Mouse (Mus musculus): ENCODE results near the gene Wdr47. TPM values are rescaled to one million over a fixed set of nuclear protein-coding genes. Genes with fewer than 3 reads are reported as not detected.
A peak's percentile ranks its signal among the peaks of the same experiment; 100 is the strongest.
"Not testable (repeated sequence)": the region's sequence is repeated elsewhere in the genome, so short reads cannot be mapped to it uniquely, and the experiment has no call there.

The Wdr47 gene
- polyA plus RNA-seq, 1 experiment from 2014 or later: 17.2 TPM

- no peaks in the 10 kb centered on the region for H3K9me3 ChIP-seq (replicated peaks; ENCODE audit: control insufficient read depth, low read length)
Measured at GRCm38 (mm10) chr3:108676616-108677015, 85.5 kb downstream of the Wdr47 start.

GRCm38 (mm10) chr3:108681004-108681403 lies 89.9 kb downstream of the Wdr47 start:
- H3K36me3 ChIP-seq (replicated peaks; ENCODE audit: control insufficient read depth, insufficient read depth, low read depth, low read length): peaks cover 18% of the 10 kb centered on the region
- H3K27ac ChIP-seq (replicated peaks; ENCODE audit: low read depth, low read length): no peak overlapping the region
- DNase-seq (ENCODE audit: low spot score): no peak
- no peak overlapping the region for H3K9ac ChIP-seq (replicated peaks; ENCODE audit: low read length)
- 87% methylated on average over 4 of the region's 4 CpGs for WGBS
- no peak overlapping the region for H3K4me2 ChIP-seq (ENCODE audit: low read depth, low read length)
- ATAC-seq (replicated peaks; ENCODE audit: insufficient number of reproducible peaks, low FRiP score, low TSS enrichment, low read depth): no peak
- no peak overlapping the region for H3K4me3 ChIP-seq (ENCODE audit: low read depth, low read length)
- H3K27me3 ChIP-seq (ENCODE audit: control insufficient read depth, insufficient read depth, low read length): no peaks in the 10 kb centered on the region
- no peaks in the 10 kb centered on the region for H3K4me1 ChIP-seq (ENCODE audit: control insufficient read depth, insufficient read depth, low read length)
- H3K9me3 ChIP-seq (replicated peaks; ENCODE audit: control insufficient read depth, low read length): no peaks in the 10 kb centered on the region

More at GRCm38 (mm10) chr3:108676616-108677015, 85.5 kb downstream of the Wdr47 start:
- ATAC-seq (replicated peaks; ENCODE audit: insufficient number of reproducible peaks, low FRiP score, low TSS enrichment, low read depth) (no peak), DNase-seq (ENCODE audit: low spot score) (no peak)
- H3K4me1 ChIP-seq (ENCODE audit: control insufficient read depth, insufficient read depth, low read length): no peaks in the 10 kb centered on the region
- H3K27me3 ChIP-seq (ENCODE audit: control insufficient read depth, insufficient read depth, low read length): no peaks in the 10 kb centered on the region
- 76% methylated on average over 4 of the region's 4 CpGs for WGBS
- no peak overlapping the region for H3K4me2 ChIP-seq (ENCODE audit: low read depth, low read length)
- no peak overlapping the region for H3K9ac ChIP-seq (replicated peaks; ENCODE audit: low read length)
- H3K36me3 ChIP-seq (replicated peaks; ENCODE audit: control insufficient read depth, insufficient read depth, low read depth, low read length): peaks cover 19% of the 10 kb centered on the region
- H3K27ac ChIP-seq (replicated peaks; ENCODE audit: low read depth, low read length): no peak overlapping the region
- H3K4me3 ChIP-seq (ENCODE audit: low read depth, low read length): no peak overlapping the region

- not testable (repeated sequence) for H3K9ac ChIP-seq (replicated peaks; ENCODE audit: low read length); H3K9me3 ChIP-seq (replicated peaks; ENCODE audit: control insufficient read depth, low read length); H3K4me2 ChIP-seq (ENCODE audit: low read depth, low read length); DNase-seq (ENCODE audit: low spot score); ATAC-seq (replicated peaks; ENCODE audit: insufficient number of reproducible peaks, low FRiP score, low TSS enrichment, low read depth); H3K4me3 ChIP-seq (ENCODE audit: low read depth, low read length); H3K27me3 ChIP-seq (ENCODE audit: control insufficient read depth, insufficient read depth, low read length); H3K27ac ChIP-seq (replicated peaks; ENCODE audit: low read depth, low read length); H3K4me1 ChIP-seq (ENCODE audit: control insufficient read depth, insufficient read depth, low read length)
- H3K36me3 ChIP-seq (replicated peaks; ENCODE audit: control insufficient read depth, insufficient read depth, low read depth, low read length): peaks cover 14% of the 10 kb centered on the region
- 91% methylated on average over 5 of the region's 5 CpGs for WGBS
Measured at GRCm38 (mm10) chr3:108683597-108683996, 92.5 kb downstream of the Wdr47 start.

- H3K27ac ChIP-seq (replicated peaks; ENCODE audit: low read depth, low read length): no peak overlapping the region
- H3K9ac ChIP-seq (replicated peaks; ENCODE audit: low read length): no peak overlapping the region
- H3K4me2 ChIP-seq (ENCODE audit: low read depth, low read length): no peak overlapping the region
- no peaks in the 10 kb centered on the region for H3K27me3 ChIP-seq (ENCODE audit: control insufficient read depth, insufficient read depth, low read length)
- no peak for ATAC-seq (replicated peaks; ENCODE audit: insufficient number of reproducible peaks, low FRiP score, low TSS enrichment, low read depth)
- H3K9me3 ChIP-seq (replicated peaks; ENCODE audit: control insufficient read depth, low read length): no peaks in the 10 kb centered on the region
- peaks cover 12% of the 10 kb centered on the region for H3K36me3 ChIP-seq (replicated peaks; ENCODE audit: control insufficient read depth, insufficient read depth, low read depth, low read length)
- no peaks in the 10 kb centered on the region for H3K4me1 ChIP-seq (ENCODE audit: control insufficient read depth, insufficient read depth, low read length)
- 93% methylated on average over 7 of the region's 7 CpGs for WGBS
- H3K4me3 ChIP-seq (ENCODE audit: low read depth, low read length): no peak overlapping the region
- DNase-seq (ENCODE audit: low spot score): no peak
Measured at GRCm38 (mm10) chr3:108685701-108686100, 94.6 kb downstream of the Wdr47 start.

- DNase-seq (ENCODE audit: low spot score) (no peak), ATAC-seq (replicated peaks; ENCODE audit: insufficient number of reproducible peaks, low FRiP score, low TSS enrichment, low read depth) (no peak)
- no peak overlapping the region for H3K4me3 ChIP-seq (ENCODE audit: low read depth, low read length)
- H3K4me2 ChIP-seq (ENCODE audit: low read depth, low read length): no peak overlapping the region
- no peak overlapping the region for H3K27ac ChIP-seq (replicated peaks; ENCODE audit: low read depth, low read length)
- WGBS: 67% methylated on average over 6 of the region's 6 CpGs
- no peaks in the 10 kb centered on the region for H3K4me1 ChIP-seq (ENCODE audit: control insufficient read depth, insufficient read depth, low read length)
- H3K27me3 ChIP-seq (ENCODE audit: control insufficient read depth, insufficient read depth, low read length): no peaks in the 10 kb centered on the region
- peaks cover 6% of the 10 kb centered on the region for H3K36me3 ChIP-seq (replicated peaks; ENCODE audit: control insufficient read depth, insufficient read depth, low read depth, low read length)
- H3K9me3 ChIP-seq (replicated peaks; ENCODE audit: control insufficient read depth, low read length): no peaks in the 10 kb centered on the region
- no peak overlapping the region for H3K9ac ChIP-seq (replicated peaks; ENCODE audit: low read length)
Measured at GRCm38 (mm10) chr3:108689015-108689441, 97.9 kb downstream of the Wdr47 start.

GRCm38 (mm10) chr3:108689446-108689845 lies 98.4 kb downstream of the Wdr47 start:
- H3K4me2 ChIP-seq (ENCODE audit: low read depth, low read length): no peak overlapping the region
- H3K9ac ChIP-seq (replicated peaks; ENCODE audit: low read length): no peak overlapping the region
- 76% methylated on average over 8 of the region's 8 CpGs for WGBS
- H3K4me1 ChIP-seq (ENCODE audit: control insufficient read depth, insufficient read depth, low read length): no peaks in the 10 kb centered on the region
- ATAC-seq (replicated peaks; ENCODE audit: insufficient number of reproducible peaks, low FRiP score, low TSS enrichment, low read depth): no peak
- no peak overlapping the region for H3K27ac ChIP-seq (replicated peaks; ENCODE audit: low read depth, low read length)
- H3K9me3 ChIP-seq (replicated peaks; ENCODE audit: control insufficient read depth, low read length): no peaks in the 10 kb centered on the region
- peak; percentile 8 for DNase-seq (ENCODE audit: low spot score)
- H3K4me3 ChIP-seq (ENCODE audit: low read depth, low read length): no peak overlapping the region
- H3K36me3 ChIP-seq (replicated peaks; ENCODE audit: control insufficient read depth, insufficient read depth, low read depth, low read length): peaks cover 6% of the 10 kb centered on the region
- H3K27me3 ChIP-seq (ENCODE audit: control insufficient read depth, insufficient read depth, low read length): no peaks in the 10 kb centered on the region

- Histone ChIP-seq H3K4me1 (ENCODE audit: control insufficient read depth, insufficient read depth, low read length) (no peaks in the 10 kb centered on the region), H3K4me3 (ENCODE audit: low read depth, low read length) (no peak overlapping the region), H3K4me2 (ENCODE audit: low read depth, low read length) (no peak overlapping the region), H3K36me3 (replicated peaks; ENCODE audit: control insufficient read depth, insufficient read depth, low read depth, low read length) (peaks cover 6% of the 10 kb centered on the region), H3K27me3 (ENCODE audit: control insufficient read depth, insufficient read depth, low read length) (no peaks in the 10 kb centered on the region), H3K9me3 (replicated peaks; ENCODE audit: control insufficient read depth, low read length) (no peaks in the 10 kb centered on the region), H3K27ac (replicated peaks; ENCODE audit: low read depth, low read length) (no peak overlapping the region), H3K9ac (replicated peaks; ENCODE audit: low read length) (no peak overlapping the region)
- WGBS: 61% methylated on average over 4 of the region's 4 CpGs
- ATAC-seq (replicated peaks; ENCODE audit: insufficient number of reproducible peaks, low FRiP score, low TSS enrichment, low read depth) (no peak), DNase-seq (ENCODE audit: low spot score) (peak; percentile 35)
Measured at GRCm38 (mm10) chr3:108689979-108690378, 98.9 kb downstream of the Wdr47 start.

GRCm38 (mm10) chr3:108694321-108694720 lies 103.2 kb downstream of the Wdr47 start:
- Histone ChIP-seq H3K9me3 (replicated peaks; ENCODE audit: control insufficient read depth, low read length) (no peaks in the 10 kb centered on the region), H3K9ac (replicated peaks; ENCODE audit: low read length) (no peak overlapping the region), H3K36me3 (replicated peaks; ENCODE audit: control insufficient read depth, insufficient read depth, low read depth, low read length) (no peaks in the 10 kb centered on the region; the same call in none of the 2 replicates), H3K4me2 (ENCODE audit: low read depth, low read length) (no peak overlapping the region), H3K27me3 (ENCODE audit: control insufficient read depth, insufficient read depth, low read length) (no peaks in the 10 kb centered on the region), H3K27ac (replicated peaks; ENCODE audit: low read depth, low read length) (no peak overlapping the region), H3K4me1 (ENCODE audit: control insufficient read depth, insufficient read depth, low read length) (no peaks in the 10 kb centered on the region), H3K4me3 (ENCODE audit: low read depth, low read length) (no peak overlapping the region)
- 92% methylated on average over 9 of the region's 9 CpGs for WGBS
- DNase-seq (ENCODE audit: low spot score): no peak
- no peak for ATAC-seq (replicated peaks; ENCODE audit: insufficient number of reproducible peaks, low FRiP score, low TSS enrichment, low read depth)

All from embryonic facial prominence, embryonic 11.5 days (tissue).